Mouse (Mus musculus): ENCODE measurements at regions not wholly inside any gene's neighbourhood (a gene's known extent, or its start where the extent isn't known, plus 50 kb on each side); places are given as distances from the start of the nearest gene placed in this dataset.

- no peak overlapping the region for H3K9ac ChIP-seq (ENCODE audit: low read length)
- peaks cover 8% of the 10 kb centered on the region; the same call in 1 of the 2 replicates for H3K4me1 ChIP-seq (replicated peaks; ENCODE audit: control insufficient read depth, insufficient read depth, low read length)
- H3K36me3 ChIP-seq (ENCODE audit: control insufficient read depth, insufficient read depth, low read length) = no peaks in the 10 kb centered on the region
- H3K4me3 ChIP-seq (ENCODE audit: low read depth, low read length) = no peak overlapping the region
- H3K27me3 ChIP-seq (replicated peaks; ENCODE audit: control insufficient read depth, insufficient read depth, low read length) = no peaks in the 10 kb centered on the region
- H3K27ac ChIP-seq (ENCODE audit: low read depth) = no peak overlapping the region
- no peaks in the 10 kb centered on the region for H3K9me3 ChIP-seq (ENCODE audit: control insufficient read depth, low read length)
- peak overlapping the region; percentile 18; the same call in 1 of the 2 replicates for H3K4me2 ChIP-seq (ENCODE audit: low read length)
- peak; percentile 82 for DNase-seq (ENCODE audit: low spot score)
- ATAC-seq (replicated peaks; ENCODE audit: low FRiP score, low TSS enrichment, low read depth) = peak; percentile 64; the same call in 1 of the 2 replicates
- WGBS = 38% methylated on average over 8 of the region's 8 CpGs
These were observed 261.9 kb upstream of the Mpped2 start for GRCm38 (mm10) chr2:106431141-106431540.

DNA sequence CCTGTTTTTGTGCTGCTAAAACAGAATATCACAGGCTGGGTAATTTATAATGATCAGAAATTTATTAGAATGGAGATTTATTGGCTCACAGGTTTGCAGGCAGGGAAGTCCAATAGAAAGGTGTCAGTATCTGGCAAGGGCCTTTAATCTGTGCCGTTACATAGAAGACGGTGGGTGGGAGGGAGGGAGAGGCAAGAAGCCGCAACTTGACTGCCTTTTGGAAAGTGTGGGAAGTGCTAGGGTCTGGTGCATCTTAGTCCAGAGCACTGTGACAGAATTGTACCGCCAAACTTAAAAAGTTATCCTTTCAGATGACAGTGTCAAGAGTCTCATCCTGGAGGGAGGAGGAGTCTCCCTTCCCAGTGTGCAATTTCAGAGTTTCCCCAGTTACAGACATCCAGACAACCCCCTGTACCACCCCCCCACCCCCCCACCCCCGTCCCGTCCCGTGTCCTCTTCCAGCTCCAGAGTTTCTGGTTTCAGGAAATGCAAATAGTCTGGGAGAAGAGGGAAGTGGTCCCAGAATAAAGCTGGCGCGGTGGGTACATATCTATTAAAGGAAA is 261.4 kb upstream of the Mpped2 start:
- Histone ChIP-seq H3K27me3 (replicated peaks; ENCODE audit: control insufficient read depth, insufficient read depth, low read length) (no peaks in the 10 kb centered on the region), H3K27ac (ENCODE audit: low read depth) (no peak overlapping the region), H3K4me3 (ENCODE audit: low read depth, low read length) (no peak overlapping the region), H3K4me1 (replicated peaks; ENCODE audit: control insufficient read depth, insufficient read depth, low read length) (peaks cover 8% of the 10 kb centered on the region; the same call in 1 of the 2 replicates), H3K36me3 (ENCODE audit: control insufficient read depth, insufficient read depth, low read length) (no peaks in the 10 kb centered on the region), H3K9me3 (ENCODE audit: control insufficient read depth, low read length) (no peaks in the 10 kb centered on the region), H3K4me2 (ENCODE audit: low read length) (peak overlapping the region; percentile 18; the same call in 1 of the 2 replicates), H3K9ac (ENCODE audit: low read length) (no peak overlapping the region)
- ATAC-seq (replicated peaks; ENCODE audit: low FRiP score, low TSS enrichment, low read depth) = no peak
- no peak for DNase-seq (ENCODE audit: low spot score)
- WGBS = 20% methylated on average over 9 of the region's 9 CpGs

GRCm38 (mm10) chr2:106436136-106436535 is 256.9 kb upstream of the Mpped2 start:
- no peak overlapping the region for H3K4me2 ChIP-seq (ENCODE audit: low read length)
- H3K9me3 ChIP-seq (ENCODE audit: control insufficient read depth, low read length) = no peaks in the 10 kb centered on the region
- no peaks in the 10 kb centered on the region for H3K36me3 ChIP-seq (ENCODE audit: control insufficient read depth, insufficient read depth, low read length)
- no peaks in the 10 kb centered on the region for H3K27me3 ChIP-seq (replicated peaks; ENCODE audit: control insufficient read depth, insufficient read depth, low read length)
- DNase-seq (ENCODE audit: low spot score) (no peak), ATAC-seq (replicated peaks; ENCODE audit: low FRiP score, low TSS enrichment, low read depth) (no peak)
- no peak overlapping the region for H3K4me3 ChIP-seq (ENCODE audit: low read depth, low read length)
- peaks cover 8% of the 10 kb centered on the region; the same call in 1 of the 2 replicates for H3K4me1 ChIP-seq (replicated peaks; ENCODE audit: control insufficient read depth, insufficient read depth, low read length)
- whole genome bisulfite sequencing = 78% methylated on average over 2 of the region's 2 CpGs
- no peak overlapping the region for H3K9ac ChIP-seq (ENCODE audit: low read length)
- H3K27ac ChIP-seq (ENCODE audit: low read depth) = no peak overlapping the region

DNA sequence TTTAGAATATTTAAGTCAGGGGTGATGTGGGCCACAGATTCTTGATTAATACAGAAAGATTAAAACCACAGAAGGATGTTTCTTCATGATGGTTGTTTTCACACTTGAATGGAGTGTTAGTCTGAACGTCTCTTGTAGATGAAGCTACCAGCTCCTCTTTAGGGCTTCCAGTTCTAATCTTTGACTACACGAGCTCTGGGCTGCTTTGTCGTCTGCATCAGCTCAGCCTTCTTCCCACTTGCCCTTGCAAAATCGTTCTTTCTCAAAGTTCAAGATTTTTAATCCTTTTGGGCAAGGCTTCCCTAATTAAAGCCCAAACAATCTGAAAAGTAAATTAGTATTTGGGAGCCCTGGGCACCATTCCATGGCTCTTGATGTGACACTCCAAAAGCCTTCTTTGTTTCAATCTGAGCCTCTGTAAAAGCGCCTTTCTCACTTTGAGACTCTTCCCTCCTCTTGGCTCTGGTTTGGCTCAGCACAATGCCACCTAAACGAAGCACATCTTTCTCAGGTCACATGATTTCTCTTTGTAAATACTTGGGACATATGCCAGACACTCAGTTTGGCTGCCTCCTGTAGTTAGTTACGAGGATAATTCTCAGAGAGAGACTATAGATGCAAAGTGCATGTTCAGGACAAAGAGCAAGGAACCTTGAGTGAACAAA is 238.6 kb upstream of the Mpped2 start:
- Histone ChIP-seq H3K27me3 (replicated peaks; ENCODE audit: control insufficient read depth, insufficient read depth, low read length) (no peaks in the 10 kb centered on the region), H3K9me3 (ENCODE audit: control insufficient read depth, low read length) (no peaks in the 10 kb centered on the region), H3K4me3 (ENCODE audit: low read depth, low read length) (no peak overlapping the region), H3K27ac (ENCODE audit: low read depth) (no peak overlapping the region), H3K9ac (ENCODE audit: low read length) (no peak overlapping the region), H3K36me3 (ENCODE audit: control insufficient read depth, insufficient read depth, low read length) (no peaks in the 10 kb centered on the region), H3K4me2 (ENCODE audit: low read length) (no peak overlapping the region), H3K4me1 (replicated peaks; ENCODE audit: control insufficient read depth, insufficient read depth, low read length) (0 out of 2 replicates have a peak, but pooled peaks cover 2% of the 10 kb centered on the region)
- WGBS = 54% methylated on average over 7 of the region's 7 CpGs
- ATAC-seq (replicated peaks; ENCODE audit: low FRiP score, low TSS enrichment, low read depth) (no peak), DNase-seq (ENCODE audit: low spot score) (no peak)

DNA sequence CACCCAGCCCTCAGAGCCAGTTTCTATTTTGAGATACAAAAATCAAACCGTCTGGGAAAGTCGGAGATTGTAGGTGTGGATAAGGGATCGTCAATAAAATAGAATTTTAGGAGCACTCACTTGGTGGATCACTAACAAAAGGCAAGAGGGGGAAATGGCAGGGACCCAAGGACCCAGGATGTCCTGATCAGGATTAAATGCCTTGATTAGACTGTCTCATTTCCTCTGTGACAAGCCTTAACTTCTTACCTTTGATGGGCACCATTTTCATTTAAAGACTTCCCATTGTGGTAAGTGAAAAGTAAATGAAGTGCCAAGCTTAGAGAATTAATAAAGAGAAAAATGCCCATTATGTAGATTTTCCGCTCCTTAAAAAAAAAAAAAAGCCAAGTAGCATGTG is 238.0 kb upstream of the Mpped2 start:
- Histone ChIP-seq H3K27me3 (replicated peaks; ENCODE audit: control insufficient read depth, insufficient read depth, low read length) (no peaks in the 10 kb centered on the region), H3K4me3 (ENCODE audit: low read depth, low read length) (no peak overlapping the region), H3K4me2 (ENCODE audit: low read length) (no peak overlapping the region), H3K9ac (ENCODE audit: low read length) (no peak overlapping the region), H3K36me3 (ENCODE audit: control insufficient read depth, insufficient read depth, low read length) (no peaks in the 10 kb centered on the region), H3K9me3 (ENCODE audit: control insufficient read depth, low read length) (no peaks in the 10 kb centered on the region), H3K27ac (ENCODE audit: low read depth) (no peak overlapping the region), H3K4me1 (replicated peaks; ENCODE audit: control insufficient read depth, insufficient read depth, low read length) (0 out of 2 replicates have a peak, but pooled peaks cover 2% of the 10 kb centered on the region)
- DNase-seq (ENCODE audit: low spot score) = no peak
- WGBS = 87% methylated on average over 4 of the region's 4 CpGs
- no peak for ATAC-seq (replicated peaks; ENCODE audit: low FRiP score, low TSS enrichment, low read depth)

- H3K27me3 ChIP-seq (replicated peaks; ENCODE audit: control insufficient read depth, insufficient read depth, low read length) = no peaks in the 10 kb centered on the region
- no peak overlapping the region for H3K9ac ChIP-seq (ENCODE audit: low read length)
- no peak for ATAC-seq (replicated peaks; ENCODE audit: low FRiP score, low TSS enrichment, low read depth)
- 0 out of 2 replicates have a peak, but pooled peaks cover 3% of the 10 kb centered on the region for H3K4me1 ChIP-seq (replicated peaks; ENCODE audit: control insufficient read depth, insufficient read depth, low read length)
- H3K36me3 ChIP-seq (ENCODE audit: control insufficient read depth, insufficient read depth, low read length) = no peaks in the 10 kb centered on the region
- H3K27ac ChIP-seq (ENCODE audit: low read depth) = no peak overlapping the region
- 82% methylated on average over 3 of the region's 3 CpGs for WGBS
- no peak overlapping the region for H3K4me3 ChIP-seq (ENCODE audit: low read depth, low read length)
- no peaks in the 10 kb centered on the region for H3K9me3 ChIP-seq (ENCODE audit: control insufficient read depth, low read length)
- H3K4me2 ChIP-seq (ENCODE audit: low read length) = no peak overlapping the region
- no peak for DNase-seq (ENCODE audit: low spot score)
These were observed 237.1 kb upstream of the Mpped2 start for GRCm38 (mm10) chr2:106455972-106456371.

DNA sequence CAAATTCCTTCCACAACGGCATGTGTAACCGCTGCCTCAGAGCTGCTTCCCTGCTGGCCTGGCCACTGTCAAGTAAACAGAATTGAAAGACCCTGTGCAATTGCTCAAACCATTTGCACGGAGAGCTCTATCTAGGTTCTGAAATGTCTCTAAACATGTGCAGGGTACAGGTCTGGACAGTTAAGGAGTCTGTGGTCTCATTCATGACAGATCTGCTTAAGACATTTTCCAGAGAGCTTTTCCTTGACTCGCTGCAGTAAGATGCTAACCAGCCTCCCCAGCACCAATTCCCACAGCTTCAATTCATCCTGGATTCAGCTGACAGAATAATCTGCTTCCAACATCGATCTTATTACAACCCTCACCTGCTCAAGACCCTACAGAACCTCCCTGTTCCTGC is 235.1 kb upstream of the Mpped2 start:
- ATAC-seq (replicated peaks; ENCODE audit: low FRiP score, low TSS enrichment, low read depth) (peak; percentile 88), DNase-seq (ENCODE audit: low spot score) (no peak)
- Histone ChIP-seq H3K4me1 (replicated peaks; ENCODE audit: control insufficient read depth, insufficient read depth, low read length) (peaks cover 12% of the 10 kb centered on the region; the same call in 1 of the 2 replicates), H3K27me3 (replicated peaks; ENCODE audit: control insufficient read depth, insufficient read depth, low read length) (no peaks in the 10 kb centered on the region), H3K4me2 (ENCODE audit: low read length) (no peak overlapping the region), H3K36me3 (ENCODE audit: control insufficient read depth, insufficient read depth, low read length) (no peaks in the 10 kb centered on the region), H3K9me3 (ENCODE audit: control insufficient read depth, low read length) (no peaks in the 10 kb centered on the region), H3K9ac (ENCODE audit: low read length) (no peak overlapping the region), H3K27ac (ENCODE audit: low read depth) (no peak overlapping the region), H3K4me3 (ENCODE audit: low read depth, low read length) (no peak overlapping the region)
- WGBS = 28% methylated on average over 5 of the region's 5 CpGs

DNA sequence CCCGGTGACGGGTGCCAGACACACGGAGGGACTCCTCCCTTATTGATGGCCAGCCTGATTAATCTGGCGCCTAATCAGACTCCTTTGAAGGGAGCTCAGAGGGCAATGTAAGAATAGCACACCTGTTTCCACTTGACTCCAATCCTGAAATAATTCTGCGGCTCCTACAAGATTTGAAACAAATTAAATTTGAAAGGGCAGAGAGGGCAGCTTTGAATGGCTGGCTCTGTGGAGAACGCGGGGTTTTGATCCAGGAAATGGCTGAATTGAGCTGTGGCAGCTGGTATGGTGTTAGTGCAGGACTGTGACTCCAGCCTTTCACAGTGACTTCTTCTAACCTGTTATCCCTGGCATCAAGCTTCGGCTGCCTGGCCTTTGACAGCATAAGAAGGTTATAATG is 232.0 kb upstream of the Mpped2 start:
- no peak for DNase-seq (ENCODE audit: low spot score)
- no peaks in the 10 kb centered on the region for H3K36me3 ChIP-seq (ENCODE audit: control insufficient read depth, insufficient read depth, low read length)

DNA sequence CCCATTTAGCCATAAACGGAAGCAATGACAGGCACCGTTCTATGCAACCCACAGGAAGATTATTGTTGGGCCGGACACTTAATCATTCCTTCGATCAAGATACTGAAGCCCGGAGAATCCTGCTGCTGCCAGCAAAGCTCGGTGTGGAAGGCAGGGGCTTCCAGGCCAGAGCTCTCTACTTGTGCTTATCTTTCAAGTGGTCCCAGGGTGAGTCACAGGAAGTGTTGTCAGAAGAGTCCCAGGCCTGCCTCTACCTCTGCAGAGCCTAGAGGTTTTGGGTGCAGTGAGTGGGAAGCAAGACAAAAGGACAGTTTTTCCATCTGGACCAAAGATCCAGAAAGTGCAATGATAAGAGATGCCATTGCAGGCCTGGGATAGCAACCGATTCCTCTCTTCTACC is 231.6 kb upstream of the Mpped2 start:
- Histone ChIP-seq H3K36me3 (ENCODE audit: control insufficient read depth, insufficient read depth, low read length) (no peaks in the 10 kb centered on the region), H3K9ac (ENCODE audit: low read length) (no peak overlapping the region), H3K4me3 (ENCODE audit: low read depth, low read length) (no peak overlapping the region), H3K27ac (ENCODE audit: low read depth) (no peak overlapping the region), H3K27me3 (replicated peaks; ENCODE audit: control insufficient read depth, insufficient read depth, low read length) (no peaks in the 10 kb centered on the region), H3K4me2 (ENCODE audit: low read length) (no peak overlapping the region), H3K4me1 (replicated peaks; ENCODE audit: control insufficient read depth, insufficient read depth, low read length) (peaks cover 10% of the 10 kb centered on the region; the same call in 1 of the 2 replicates), H3K9me3 (ENCODE audit: control insufficient read depth, low read length) (no peaks in the 10 kb centered on the region)
- no peak for DNase-seq (ENCODE audit: low spot score)
- 37% methylated on average over 7 of the region's 7 CpGs for WGBS
- no peak for ATAC-seq (replicated peaks; ENCODE audit: low FRiP score, low TSS enrichment, low read depth)

More for the DNA sequence above, 232.0 kb upstream of the Mpped2 start:
- H3K4me2 ChIP-seq (ENCODE audit: low read length) = no peak overlapping the region
- H3K4me3 ChIP-seq (ENCODE audit: low read depth, low read length) = no peak overlapping the region
- no peak overlapping the region for H3K9ac ChIP-seq (ENCODE audit: low read length)
- 36% methylated on average over 8 of the region's 8 CpGs for WGBS
- H3K27ac ChIP-seq (ENCODE audit: low read depth) = no peak overlapping the region
- H3K27me3 ChIP-seq (replicated peaks; ENCODE audit: control insufficient read depth, insufficient read depth, low read length) = no peaks in the 10 kb centered on the region
- peaks cover 10% of the 10 kb centered on the region; the same call in 1 of the 2 replicates for H3K4me1 ChIP-seq (replicated peaks; ENCODE audit: control insufficient read depth, insufficient read depth, low read length)
- ATAC-seq (replicated peaks; ENCODE audit: low FRiP score, low TSS enrichment, low read depth) = no peak
- no peaks in the 10 kb centered on the region for H3K9me3 ChIP-seq (ENCODE audit: control insufficient read depth, low read length)

All from intestine, embryonic 14.5 days (tissue).